Mouse (Mus musculus) NIH3T3 (cell line): Measurements from ENCODE around the gene 1700016K19Rik.

Source experiments
- DNase-seq: peaks from one replicate; pipeline ENCODE4 v3.0.0-alpha.2; 2012; ENCODE audit warnings: low read depth

1700016K19Rik gene

DNA sequence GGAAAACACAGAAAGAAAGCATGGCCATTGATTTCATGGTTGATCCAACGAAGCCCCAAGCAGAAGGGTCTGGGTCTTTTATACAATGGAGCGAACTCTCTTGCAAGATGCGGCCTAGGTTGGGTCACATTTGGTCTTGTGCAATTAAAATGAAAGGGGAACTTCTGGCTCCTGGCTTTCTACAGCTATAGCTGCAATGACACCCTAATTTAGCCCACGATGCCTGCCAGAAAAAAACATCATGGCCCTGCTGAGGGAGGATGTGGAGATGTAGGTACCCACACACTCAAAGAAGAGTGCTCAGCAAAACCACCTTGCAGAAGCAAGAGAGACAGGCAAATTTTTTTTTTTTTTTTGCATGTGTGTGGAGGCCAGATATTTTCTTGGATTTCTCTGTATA is 34.1 kb downstream of the 1700016K19Rik start:
- DNase-seq: no peak

DNA sequence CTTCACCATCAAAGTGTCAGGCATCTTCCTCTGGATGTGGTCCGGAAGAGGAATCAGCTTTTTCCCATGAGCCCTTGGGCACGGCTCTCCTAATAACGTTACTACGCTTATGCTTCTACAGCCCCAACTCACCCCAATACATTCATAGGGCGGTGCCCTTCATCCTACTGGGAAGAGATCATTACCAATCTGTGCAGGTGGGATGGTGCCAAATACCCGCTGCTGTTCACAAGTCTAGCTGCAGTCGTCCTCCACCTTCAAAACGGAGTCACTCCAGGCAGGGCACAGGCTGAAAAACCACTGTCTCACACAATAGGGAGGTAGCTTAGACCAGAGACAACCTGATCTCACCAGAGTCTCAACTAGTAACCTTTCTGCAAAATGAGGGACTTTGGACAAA is 35.5 kb downstream of the 1700016K19Rik start:
- no peak for DNase-seq

DNA sequence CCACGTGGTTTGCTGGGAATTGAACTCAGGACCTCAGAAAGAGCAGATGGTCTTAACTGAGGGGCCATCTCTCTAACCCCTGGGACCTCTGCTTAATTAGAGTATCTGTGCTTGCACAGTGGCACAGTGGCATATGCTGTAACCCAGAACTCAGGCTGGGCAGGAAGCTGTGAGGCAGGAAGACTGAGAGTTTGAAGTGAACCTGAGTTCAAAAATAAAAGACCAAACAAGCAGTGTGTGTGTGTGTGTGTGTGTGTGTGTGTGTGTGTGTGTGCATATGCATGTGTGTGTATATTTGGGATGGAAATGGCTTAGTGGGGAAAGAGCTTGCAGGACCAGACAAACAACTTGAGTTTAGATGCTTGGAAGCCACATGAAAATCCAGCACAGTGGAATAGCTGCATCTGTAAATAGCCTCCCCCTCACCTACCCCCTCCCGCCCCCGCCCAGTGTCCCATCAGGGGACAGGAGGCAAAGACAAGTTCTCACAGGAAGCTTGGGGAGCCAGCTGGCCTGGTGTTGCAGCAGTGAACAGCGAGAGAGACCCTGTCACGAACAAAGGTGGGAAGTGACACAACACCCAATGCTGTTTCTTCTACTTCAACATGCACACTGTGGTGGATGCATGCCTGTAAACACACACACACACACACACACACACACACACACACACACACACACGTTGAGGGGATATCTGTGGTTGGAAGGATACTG is 38.0 kb downstream of the 1700016K19Rik start:
- no peak for DNase-seq

DNA sequence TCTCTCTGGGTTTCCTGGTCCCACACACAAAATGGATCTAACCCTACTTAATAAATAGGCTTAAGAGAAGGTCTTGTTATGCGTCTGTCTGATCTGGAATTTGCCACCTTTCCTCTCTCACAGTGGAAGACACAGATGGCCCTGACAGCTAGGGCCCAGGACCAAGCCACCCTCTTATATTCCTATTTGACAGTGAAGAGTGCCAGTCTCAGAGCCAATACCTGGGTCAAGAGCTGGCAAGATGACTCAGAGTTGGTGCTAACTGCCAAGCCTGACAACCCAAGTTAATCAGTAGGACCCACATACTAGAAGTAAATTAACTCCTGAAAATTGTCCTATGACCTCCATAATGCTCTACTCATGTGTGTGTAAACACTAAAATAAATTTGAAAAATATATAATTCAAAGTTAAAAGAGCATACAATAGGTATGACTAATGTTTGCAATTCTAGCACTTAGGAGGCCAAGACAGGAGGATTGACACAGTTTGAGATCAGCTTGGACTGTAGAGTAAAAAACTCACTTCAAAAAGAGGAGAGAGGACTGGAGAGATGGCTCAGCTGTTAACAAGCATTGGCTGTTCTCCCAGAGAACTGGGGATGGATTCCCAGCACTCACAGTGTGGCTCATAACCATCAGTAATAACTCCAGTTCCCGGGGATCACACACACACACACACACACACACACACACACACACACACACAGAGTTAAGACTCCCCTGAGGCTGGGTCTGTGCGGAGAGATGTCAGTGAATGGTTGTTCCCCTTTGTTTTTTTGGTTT is 39.8 kb downstream of the 1700016K19Rik start:
- no peak for DNase-seq

DNA sequence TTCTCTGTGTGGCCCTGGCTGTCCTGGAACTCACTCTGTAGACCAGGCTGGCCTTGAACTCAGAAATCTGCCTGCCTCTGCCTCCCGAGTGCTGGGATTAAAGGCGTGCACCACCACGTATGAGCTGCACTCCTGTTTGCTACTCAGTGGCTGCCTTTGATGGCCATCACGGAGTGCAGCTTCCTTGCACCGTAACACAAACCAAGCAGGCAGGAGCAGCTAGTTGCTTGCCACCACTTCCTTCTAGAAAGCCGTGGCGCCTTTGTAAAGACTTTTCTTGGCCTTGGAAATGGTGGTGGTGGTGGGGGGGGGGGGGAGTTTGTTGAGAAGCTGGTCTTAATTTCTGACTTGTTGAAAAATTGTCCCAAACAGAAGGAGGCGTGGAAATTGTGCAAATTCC is 40.4 kb downstream of the 1700016K19Rik start:
- DNase-seq: no peak

DNA sequence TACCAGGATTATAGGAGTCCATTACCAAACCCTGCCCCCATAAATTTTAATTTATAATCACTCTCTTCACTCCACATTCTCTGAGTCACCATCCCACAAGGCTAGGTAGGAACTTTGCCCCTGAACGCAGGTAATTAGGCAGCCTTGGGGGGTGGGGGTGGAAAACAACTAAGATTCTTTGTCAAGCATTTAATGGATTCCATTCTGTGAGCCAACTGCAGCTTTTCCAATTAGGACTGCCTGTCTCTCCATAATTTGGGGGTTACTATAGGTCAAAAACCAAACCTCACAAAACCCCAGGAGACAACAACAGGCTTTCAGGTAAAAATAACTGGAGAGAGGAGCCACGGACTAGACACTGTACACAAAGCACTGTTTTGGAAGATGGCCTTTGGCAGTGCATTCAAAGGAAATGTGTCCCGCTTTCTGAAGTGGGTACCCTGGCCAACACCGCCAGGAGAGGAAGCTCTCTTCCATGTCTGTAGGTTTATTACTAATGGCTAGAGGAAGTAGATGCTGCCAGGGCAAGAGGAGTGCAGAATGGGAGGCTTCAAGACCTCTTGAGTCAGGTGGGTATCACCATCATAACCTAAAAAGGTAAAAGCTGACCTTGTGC is 41.2 kb downstream of the 1700016K19Rik start:
- DNase-seq: no peak

DNA sequence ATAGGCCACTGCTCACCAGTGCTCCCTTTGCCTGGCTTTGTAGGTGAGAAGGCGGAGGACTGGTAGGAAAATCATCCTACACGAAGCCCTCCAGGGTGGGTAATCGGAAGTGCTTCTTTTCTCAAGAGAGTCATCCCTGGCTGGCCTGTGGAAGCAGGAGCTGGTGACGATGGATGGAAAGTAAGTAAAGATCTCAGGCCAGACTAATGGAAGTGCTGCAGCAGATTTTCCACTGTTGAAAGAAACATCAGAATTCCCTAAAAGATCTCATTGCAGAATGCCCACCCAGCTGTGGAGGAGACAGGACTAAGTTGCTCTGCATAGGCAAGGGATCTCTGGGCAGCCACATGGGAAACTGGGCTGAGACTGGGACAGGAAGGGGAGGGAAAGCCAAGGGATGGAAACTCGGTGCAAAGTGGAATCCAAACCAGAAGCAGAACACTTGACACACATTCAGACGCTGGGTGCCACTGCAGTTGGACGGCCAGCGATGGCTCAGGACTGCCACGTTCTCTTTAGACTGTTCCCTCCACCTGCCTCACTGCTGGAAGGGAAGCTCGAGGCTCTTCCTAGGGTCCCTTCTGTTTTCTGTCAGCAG is 42.4 kb downstream of the 1700016K19Rik start:
- no peak for DNase-seq

DNA sequence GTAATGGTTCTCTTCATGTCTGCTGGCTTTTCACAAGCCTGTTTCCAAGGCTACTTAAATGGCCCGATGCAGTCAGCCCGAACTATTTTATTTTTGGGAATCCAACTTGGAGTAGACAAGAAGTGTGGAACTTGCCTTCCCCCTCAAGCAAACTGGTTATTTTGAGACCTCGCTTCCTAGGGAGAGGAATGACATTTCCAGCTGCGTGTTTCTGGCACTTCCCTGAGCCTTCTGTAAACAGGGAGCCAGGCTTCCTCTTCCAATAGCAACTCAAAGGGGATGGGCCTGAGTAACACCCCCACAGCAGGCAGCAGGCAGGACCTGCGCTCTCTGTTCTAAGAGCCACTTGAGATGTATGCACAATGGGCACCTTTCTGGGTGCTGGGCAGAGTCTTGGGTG is 43.2 kb downstream of the 1700016K19Rik start:
- no peak for DNase-seq

DNA sequence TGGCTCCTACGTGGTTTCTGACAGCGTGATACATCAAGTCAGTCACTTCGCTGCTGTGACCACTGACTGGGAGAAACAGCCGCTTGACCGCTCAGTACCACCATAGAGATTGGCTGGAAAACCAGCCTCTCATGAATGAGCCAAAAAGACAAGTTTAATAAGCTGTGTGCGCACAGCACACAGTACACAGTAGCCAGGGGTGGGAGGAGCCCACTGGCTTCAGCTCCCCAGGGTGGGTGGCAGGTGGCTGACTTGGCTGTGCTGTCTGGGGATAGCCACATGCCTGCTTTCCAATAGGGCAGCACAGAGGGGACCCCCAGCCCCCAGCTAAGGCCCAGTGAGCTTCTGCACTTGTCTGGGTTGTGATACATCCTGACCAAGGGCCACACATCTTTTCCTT is 44.8 kb downstream of the 1700016K19Rik start:
- no peak for DNase-seq

DNA sequence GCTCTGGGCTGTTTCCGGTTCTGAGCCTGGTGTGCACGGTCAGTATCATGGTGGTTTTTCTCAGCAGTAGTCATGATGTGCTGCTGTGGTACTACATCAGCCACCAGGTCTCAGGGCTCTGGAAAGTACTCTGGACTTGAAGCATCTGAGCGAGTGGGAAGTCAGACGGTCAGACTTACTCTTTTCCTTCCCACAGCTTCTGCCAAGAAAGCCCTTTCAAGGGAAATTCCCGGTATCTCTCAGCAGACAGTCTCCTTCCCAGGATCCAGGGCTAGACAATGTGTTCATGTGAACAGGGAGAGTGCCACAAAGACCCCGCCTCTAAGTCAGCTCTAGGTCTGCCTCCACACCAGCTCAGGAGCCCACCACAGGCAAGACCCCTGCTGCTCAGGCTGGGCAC is 45.7 kb downstream of the 1700016K19Rik start:
- DNase-seq: no peak

DNA sequence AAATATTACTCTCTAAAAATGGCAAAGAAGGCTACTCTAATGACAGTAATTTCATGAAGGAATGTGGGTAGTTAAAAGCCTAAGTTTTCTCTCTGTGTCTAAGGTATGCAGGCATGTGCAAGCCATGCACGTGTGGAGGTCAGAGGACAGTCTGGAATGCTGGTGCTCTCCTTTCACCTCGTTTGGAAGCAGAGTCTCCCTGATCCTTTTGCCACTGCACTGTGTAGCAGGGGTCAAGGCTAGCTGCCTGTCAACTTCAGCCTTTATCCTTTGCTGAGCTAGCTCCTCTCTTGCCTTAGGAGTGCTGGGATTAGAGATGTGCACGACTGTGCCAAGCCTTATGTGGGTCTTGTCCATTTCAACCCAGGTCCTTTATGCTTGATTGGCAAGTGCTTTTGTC is 50.8 kb downstream of the 1700016K19Rik start:
- no peak for DNase-seq

DNA sequence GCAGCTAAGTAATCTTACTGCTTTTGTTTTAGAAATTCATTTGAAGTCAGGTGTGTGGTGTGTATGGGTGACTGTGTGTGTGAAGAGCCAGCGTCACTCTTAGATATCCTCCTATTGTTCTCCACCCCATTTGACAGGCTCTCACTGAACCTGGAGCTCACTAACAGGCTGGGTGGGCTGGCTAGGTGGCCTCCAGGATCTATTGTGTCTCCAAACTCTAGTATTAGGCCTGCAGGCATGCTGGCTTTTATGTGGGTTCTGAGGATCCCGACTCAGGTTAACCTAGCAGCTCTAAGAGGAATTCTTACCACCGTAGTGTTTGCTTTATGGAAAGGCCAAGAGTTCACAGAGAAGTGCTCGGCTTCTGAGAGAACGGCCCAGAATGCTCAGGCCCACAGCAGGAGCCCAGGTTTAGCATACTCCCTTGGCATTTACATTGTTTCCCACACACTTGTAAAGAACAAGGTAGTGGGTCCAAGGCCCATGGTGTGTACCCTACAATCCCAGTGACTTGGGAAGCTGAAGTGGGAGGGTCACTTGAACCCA is 51.3 kb downstream of the 1700016K19Rik start:
- DNase-seq: no peak

DNA sequence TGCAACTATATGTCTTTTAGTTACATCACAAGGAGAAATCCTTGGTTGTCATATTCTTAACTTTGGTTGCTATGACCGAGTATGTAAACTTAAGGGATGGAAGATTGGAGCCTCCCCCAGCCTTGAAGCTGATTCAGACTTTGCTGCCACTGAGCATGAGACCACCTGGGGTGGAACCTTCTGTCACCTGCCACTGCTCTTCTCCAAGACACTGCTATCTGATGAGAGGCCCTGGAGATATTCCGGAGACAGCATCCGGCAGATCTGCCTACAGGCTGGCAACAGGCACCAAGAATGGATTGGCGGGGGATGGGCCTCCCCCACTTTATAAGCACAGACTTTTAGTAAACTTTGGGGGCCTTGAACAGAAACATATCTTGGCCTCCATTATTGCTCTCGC is 52.8 kb downstream of the 1700016K19Rik start:
- no peak for DNase-seq
